Mouse (Mus musculus) lung, postnatal 0 days (tissue): ENCODE results near the gene Fam184b. TPM values are rescaled to one million over a fixed set of nuclear protein-coding genes. Genes with fewer than 3 reads are reported as not detected.

Source experiments
- ATAC-seq: fragments of 200-750 bp; cut with Nextera tagmentation; 2 replicates; pipeline ENCODE4 v1.8.0; 2017; ENCODE audit warnings: moderate library complexity
- DNase-seq: peaks from one replicate; pipeline ENCODE4 v3.0.0-alpha.2; 2016; ENCODE audit warnings: low spot score
- H3K27ac ChIP-seq: fragments of 300-500 bp; sonication (generic); 2 replicates; pipeline ENCODE4 v1.5.1; 2014; ENCODE audit warnings: antibody characterized with exemption, mild to moderate bottlenecking, low read length, mixed read lengths
- H3K27me3 ChIP-seq: fragments of 300-500 bp; sonication (generic); replicated peaks from 2 replicates; pipeline ENCODE4 v1.6.1; 2014; ENCODE audit warnings: low read length, mixed read lengths; ENCODE audit not compliant: insufficient read depth
- H3K36me3 ChIP-seq: fragments of 300-500 bp; sonication (generic); 2 replicates; pipeline ENCODE4 v1.6.1; 2014; ENCODE audit warnings: low read length, mixed read lengths; ENCODE audit not compliant: insufficient read depth
- H3K4me1 ChIP-seq: fragments of 300-500 bp; sonication (generic); 2 replicates; pipeline ENCODE4 v1.6.1; 2014; ENCODE audit warnings: antibody characterized with exemption, low read depth, low read length, mixed read lengths; ENCODE audit not compliant: insufficient read depth
- H3K4me2 ChIP-seq: fragments of 300-500 bp; sonication (generic); replicated peaks from 2 replicates; pipeline ENCODE4 v1.6.1; 2014; ENCODE audit warnings: low read depth, mild to moderate bottlenecking, low read length, moderate library complexity, mixed read lengths
- H3K4me3 ChIP-seq: fragments of 300-500 bp; sonication (generic); 2 replicates; pipeline ENCODE4 v1.5.1; 2014; ENCODE audit warnings: low read depth, low read length
- H3K9ac ChIP-seq: fragments of 300-500 bp; sonication (generic); replicated peaks from 2 replicates; pipeline ENCODE4 v1.6.1; 2014; ENCODE audit warnings: low read depth, mild to moderate bottlenecking
- H3K9me3 ChIP-seq: fragments of 300-500 bp; sonication (generic); 2 replicates; pipeline ENCODE4 v1.6.1; 2016; ENCODE audit warnings: low read length, mixed read lengths
- CTCF ChIP-seq: IDR thresholded peaks from 2 replicates; pipeline ENCODE4 v1.5.1; 2016; ENCODE audit warnings: antibody characterized with exemption, mild to moderate bottlenecking
- EP300 ChIP-seq: IDR thresholded peaks from 2 replicates; pipeline ENCODE4 v1.6.1; 2016; ENCODE audit warnings: antibody characterized with exemption, mild to moderate bottlenecking, control low read depth
- WGBS: fragments of 180-500 bp; shearing (Covaris S2); extraction: QIAGEN DNeasy Blood & Tissue Kit; methylation state at CpG from one replicate; pipeline ENCODE4 v1.1.7; 2014; 5-methylcytosine and 5-hydroxymethylcytosine counted together
- polyA plus RNA-seq: library from polyadenylated mRNA; unstranded; fragments of >200 nt; fragmentation: Nextera tagmentation; extraction: Ambion mirVana; gene quantifications from 2 replicates; pipeline ENCODE4 v1.2.1, GENCODE M21; 2015

The Fam184b gene
- polyA plus RNA-seq, 1 experiment from 2014 or later = 0.04 TPM

GRCm38 (mm10) chr5:45526338-45526737 is 113.1 kb downstream of the Fam184b start:
- ATAC-seq (no peak), DNase-seq (no peak)
- TF ChIP-seq CTCF = no peak
- no peak for TF ChIP-seq EP300
- H3K4me2 ChIP-seq = no peak overlapping the region
- peaks cover 17% of the 10 kb centered on the region for H3K36me3 ChIP-seq
- no peak overlapping the region for H3K9ac ChIP-seq
- H3K4me3 ChIP-seq = no peak overlapping the region
- no peaks in the 10 kb centered on the region for H3K27me3 ChIP-seq
- WGBS = 88% methylated on average over 4 of the region's 4 CpGs
- H3K27ac ChIP-seq = no peak overlapping the region
- H3K9me3 ChIP-seq = no peaks in the 10 kb centered on the region
- H3K4me1 ChIP-seq = peaks cover 3% of the 10 kb centered on the region; the same call in 1 of the 2 replicates

GRCm38 (mm10) chr5:45525101-45525500 is 114.3 kb downstream of the Fam184b start:
- H3K9ac ChIP-seq = no peak overlapping the region
- H3K4me1 ChIP-seq = peaks cover 3% of the 10 kb centered on the region; the same call in 1 of the 2 replicates
- 93% methylated on average over 10 of the region's 10 CpGs for WGBS
- no peaks in the 10 kb centered on the region for H3K27me3 ChIP-seq
- no peak overlapping the region for H3K4me2 ChIP-seq
- ATAC-seq = no peak
- peaks cover 17% of the 10 kb centered on the region; the same call in 1 of the 2 replicates for H3K36me3 ChIP-seq
- H3K9me3 ChIP-seq = no peaks in the 10 kb centered on the region
- H3K27ac ChIP-seq = no peak overlapping the region
- TF ChIP-seq EP300 (no peak), CTCF (no peak)
- DNase-seq = no peak
- H3K4me3 ChIP-seq = no peak overlapping the region

GRCm38 (mm10) chr5:45521601-45522000 is 117.8 kb downstream of the Fam184b start:
- Histone ChIP-seq H3K9me3 (no peaks in the 10 kb centered on the region), H3K4me1 (peaks cover 3% of the 10 kb centered on the region; the same call in 1 of the 2 replicates), H3K4me2 (no peak overlapping the region), H3K27ac (no peak overlapping the region), H3K9ac (no peak overlapping the region), H3K36me3 (peaks cover 13% of the 10 kb centered on the region; the same call in 1 of the 2 replicates), H3K4me3 (no peak overlapping the region), H3K27me3 (no peaks in the 10 kb centered on the region)
- no peak for ATAC-seq
- 88% methylated on average over 6 of the region's 6 CpGs for WGBS
- TF ChIP-seq EP300 (no peak), CTCF (no peak)
- DNase-seq = no peak

DNA sequence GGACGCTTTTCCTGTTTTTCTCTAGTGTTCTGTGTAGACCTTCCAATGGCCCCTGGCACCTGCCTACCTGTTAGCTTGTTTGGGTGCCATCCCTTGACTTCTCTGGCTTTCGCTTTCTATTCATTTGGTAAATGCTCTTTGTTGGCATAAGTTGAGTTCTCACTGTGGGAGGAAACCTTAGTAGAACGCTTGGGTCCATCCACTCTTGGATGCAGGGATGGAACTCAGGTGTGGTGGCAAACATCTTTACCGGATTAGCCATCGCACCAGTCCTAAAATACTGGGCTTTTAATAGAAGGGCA is 118.7 kb downstream of the Fam184b start:
- 3% methylated on average over 5 of the region's 5 CpGs for WGBS

GRCm38 (mm10) chr5:45519960-45520808 is 119.2 kb downstream of the Fam184b start, which contains the start of gene Med28:
Gene Med28, plus strand, starts transcription at chr5:45520229.
- no peak for TF ChIP-seq CTCF
- TF ChIP-seq EP300 = no peak
- H3K36me3 ChIP-seq = peaks cover 5% of the 10 kb centered on the region; the same call in 1 of the 2 replicates
- H3K4me3 ChIP-seq = peak within 1 kb of the TSS; percentile 98
- DNase-seq (peak; percentile 95), ATAC-seq (peak; percentile 97)
- WGBS = 2% methylated on average over 49 of the region's 56 CpGs
- H3K4me1 ChIP-seq = peaks cover 3% of the 10 kb centered on the region; the same call in 1 of the 2 replicates
- peak within 1 kb of the TSS; percentile 87 for H3K9ac ChIP-seq
- H3K27ac ChIP-seq = no peak within 1 kb of the TSS
- no peaks in the 10 kb centered on the region for H3K9me3 ChIP-seq
- H3K27me3 ChIP-seq = no peaks in the 10 kb centered on the region
- H3K4me2 ChIP-seq = peak within 1 kb of the TSS; percentile 78

More for the DNA sequence above, 118.7 kb downstream of the Fam184b start:
- Histone ChIP-seq H3K4me2 (peak overlapping the region; percentile 78), H3K27me3 (no peaks in the 10 kb centered on the region), H3K27ac (no peak overlapping the region), H3K36me3 (peaks cover 10% of the 10 kb centered on the region; the same call in 1 of the 2 replicates), H3K4me1 (peaks cover 3% of the 10 kb centered on the region; the same call in 1 of the 2 replicates), H3K9ac (peak overlapping the region; percentile 87), H3K4me3 (peak overlapping the region; percentile 98), H3K9me3 (no peaks in the 10 kb centered on the region)
- ATAC-seq (no peak), DNase-seq (no peak)
- TF ChIP-seq EP300 (no peak), CTCF (no peak)

DNA sequence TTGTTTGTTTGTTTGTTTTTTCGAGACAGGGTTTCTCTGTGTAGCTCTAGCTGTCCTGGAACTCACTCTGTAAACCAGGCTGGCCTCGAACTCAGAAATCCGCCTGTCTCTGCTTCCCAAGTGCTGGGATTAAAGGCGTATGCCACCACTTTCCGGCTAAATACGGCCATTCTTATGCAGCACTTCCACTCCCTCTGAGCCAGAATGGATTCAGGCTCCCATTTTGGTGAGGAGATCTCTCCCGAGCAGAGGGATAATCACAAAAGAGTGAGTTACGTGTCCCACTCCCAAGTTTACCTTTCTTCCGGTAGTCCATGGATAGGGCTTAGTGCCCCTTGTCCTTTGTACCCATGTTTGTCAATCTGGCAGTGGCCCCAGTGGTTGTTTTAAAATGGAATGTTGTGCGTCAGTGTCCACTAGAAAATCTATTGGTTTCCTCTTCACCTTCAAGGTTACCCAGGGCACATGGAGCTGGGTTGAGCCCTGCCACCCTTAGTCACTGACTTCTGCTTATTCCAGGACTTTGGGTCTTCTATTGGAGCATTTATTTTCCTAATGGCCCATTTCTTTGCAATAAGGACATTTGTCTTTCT is 124.2 kb downstream of the Fam184b start:
- WGBS = 92% methylated on average over 10 of the region's 10 CpGs
- Histone ChIP-seq H3K4me3 (no peak overlapping the region), H3K27me3 (no peaks in the 10 kb centered on the region), H3K9me3 (no peaks in the 10 kb centered on the region), H3K9ac (no peak overlapping the region), H3K27ac (no peak overlapping the region), H3K36me3 (peaks cover 12% of the 10 kb centered on the region), H3K4me1 (no peaks in the 10 kb centered on the region), H3K4me2 (no peak overlapping the region)
- ATAC-seq (no peak), DNase-seq (no peak)
- no peak for TF ChIP-seq EP300
- no peak for TF ChIP-seq CTCF
